Mouse (Mus musculus) embryonic facial prominence, embryonic 14.5 days (tissue): ENCODE results near the gene Madd. TPM values are rescaled to one million over a fixed set of nuclear protein-coding genes. Genes with fewer than 3 reads are reported as not detected.

Experiments used
- ATAC-seq: fragments of 200-750 bp; cut with Nextera tagmentation; 2 replicates; pipeline ENCODE4 v1.8.0; 2017; ENCODE audit warnings: low read depth, moderate number of reproducible peaks, moderate TSS enrichment
- DNase-seq: peaks from one replicate; pipeline ENCODE4 v3.0.0-alpha.2; 2015; ENCODE audit warnings: low spot score
- H3K27ac ChIP-seq: fragments of 300-500 bp; sonication (generic); replicated peaks from 2 replicates; pipeline ENCODE4 v1.5.1; 2014; ENCODE audit warnings: low read depth, mild to moderate bottlenecking, low read length, moderate library complexity
- H3K27me3 ChIP-seq: fragments of 300-500 bp; sonication (generic); replicated peaks from 2 replicates; pipeline ENCODE4 v1.6.1; 2014; ENCODE audit warnings: low read length; ENCODE audit not compliant: control insufficient read depth, insufficient read depth
- H3K36me3 ChIP-seq: fragments of 300-500 bp; sonication (generic); 2 replicates; pipeline ENCODE4 v1.6.1; 2014; ENCODE audit warnings: low read length, mixed read lengths; ENCODE audit not compliant: control insufficient read depth, insufficient read depth
- H3K4me1 ChIP-seq: fragments of 300-500 bp; sonication (generic); 2 replicates; pipeline ENCODE4 v1.6.1; 2014; ENCODE audit warnings: antibody characterized with exemption, low read length; ENCODE audit not compliant: control insufficient read depth, insufficient read depth
- H3K4me2 ChIP-seq: fragments of 300-500 bp; sonication (generic); 2 replicates; pipeline ENCODE4 v1.6.1; 2014; ENCODE audit warnings: low read depth, mild to moderate bottlenecking, low read length, moderate library complexity, mixed read lengths
- H3K4me3 ChIP-seq: fragments of 300-500 bp; sonication (generic); 2 replicates; pipeline ENCODE4 v1.5.1; 2014; ENCODE audit warnings: low read depth, mild to moderate bottlenecking, low read length
- H3K9ac ChIP-seq: fragments of 300-500 bp; sonication (generic); 2 replicates; pipeline ENCODE4 v1.6.1; 2014; ENCODE audit warnings: low read depth, mild to moderate bottlenecking, low read length, moderate library complexity, mixed read lengths
- H3K9me3 ChIP-seq: fragments of 300-500 bp; sonication (generic); 2 replicates; pipeline ENCODE4 v1.6.1; 2016; ENCODE audit warnings: low read length; ENCODE audit not compliant: control insufficient read depth
- WGBS: fragments of 180-500 bp; shearing (Covaris S2); extraction: QIAGEN DNeasy Blood & Tissue Kit; methylation state at CpG from one replicate; pipeline ENCODE4 v1.1.7; 2014; 5-methylcytosine and 5-hydroxymethylcytosine counted together
- polyA plus RNA-seq: library from polyadenylated mRNA; unstranded; fragments of >200 nt; fragmentation: Nextera tagmentation; extraction: Ambion mirVana; gene quantifications from 2 replicates; pipeline ENCODE4 v1.2.1, GENCODE M21; 2014

Gene Madd
- polyA plus RNA-seq, 1 experiment from 2014 or later, result 7.9 TPM

GRCm38 (mm10) chr2:91110429-91110828 is 73.2 kb downstream of the Madd start:
- H3K4me2 ChIP-seq, result no peak overlapping the region
- no peak for ATAC-seq
- H3K4me1 ChIP-seq, result peaks cover 2% of the 10 kb centered on the region; the same call in 1 of the 2 replicates
- H3K27me3 ChIP-seq, result no peaks in the 10 kb centered on the region
- H3K9me3 ChIP-seq, result no peaks in the 10 kb centered on the region
- WGBS, result 73% methylated on average over 6 of the region's 6 CpGs
- no peak overlapping the region for H3K27ac ChIP-seq
- no peak for DNase-seq
- no peak overlapping the region for H3K9ac ChIP-seq
- no peak overlapping the region for H3K4me3 ChIP-seq
- no peaks in the 10 kb centered on the region for H3K36me3 ChIP-seq

- DNase-seq (no peak), ATAC-seq (no peak)
- 89% methylated on average over 5 of the region's 5 CpGs for WGBS
- Histone ChIP-seq H3K4me2 (no peak overlapping the region), H3K27me3 (no peaks in the 10 kb centered on the region), H3K4me1 (no peaks in the 10 kb centered on the region), H3K4me3 (no peak overlapping the region), H3K9ac (no peak overlapping the region), H3K9me3 (no peaks in the 10 kb centered on the region), H3K36me3 (no peaks in the 10 kb centered on the region), H3K27ac (no peak overlapping the region)
These were observed 73.7 kb downstream of the Madd start for GRCm38 (mm10) chr2:91109807-91110385.

GRCm38 (mm10) chr2:91109241-91109640 is 74.4 kb downstream of the Madd start:
- ATAC-seq (no peak), DNase-seq (no peak)
- Histone ChIP-seq H3K9me3 (no peaks in the 10 kb centered on the region), H3K9ac (no peak overlapping the region), H3K4me1 (no peaks in the 10 kb centered on the region), H3K27me3 (no peaks in the 10 kb centered on the region), H3K4me3 (no peak overlapping the region), H3K36me3 (no peaks in the 10 kb centered on the region), H3K4me2 (no peak overlapping the region), H3K27ac (no peak overlapping the region)
- WGBS, result 83% methylated on average over 5 of the region's 5 CpGs

GRCm38 (mm10) chr2:91108156-91108555 is 75.5 kb downstream of the Madd start:
- H3K27me3 ChIP-seq, result no peaks in the 10 kb centered on the region
- DNase-seq (no peak), ATAC-seq (no peak)
- no peak overlapping the region for H3K4me3 ChIP-seq
- H3K27ac ChIP-seq, result no peak overlapping the region
- H3K36me3 ChIP-seq, result no peaks in the 10 kb centered on the region
- no peaks in the 10 kb centered on the region for H3K4me1 ChIP-seq
- WGBS, result 88% methylated on average over 3 of the region's 3 CpGs
- no peaks in the 10 kb centered on the region for H3K9me3 ChIP-seq
- H3K4me2 ChIP-seq, result no peak overlapping the region
- H3K9ac ChIP-seq, result no peak overlapping the region

- peak; percentile 95 for ATAC-seq
- 9% methylated on average over 7 of the region's 7 CpGs for WGBS
These were observed 82.4 kb downstream of the Madd start for GRCm38 (mm10) chr2:91101124-91101740.

DNA sequence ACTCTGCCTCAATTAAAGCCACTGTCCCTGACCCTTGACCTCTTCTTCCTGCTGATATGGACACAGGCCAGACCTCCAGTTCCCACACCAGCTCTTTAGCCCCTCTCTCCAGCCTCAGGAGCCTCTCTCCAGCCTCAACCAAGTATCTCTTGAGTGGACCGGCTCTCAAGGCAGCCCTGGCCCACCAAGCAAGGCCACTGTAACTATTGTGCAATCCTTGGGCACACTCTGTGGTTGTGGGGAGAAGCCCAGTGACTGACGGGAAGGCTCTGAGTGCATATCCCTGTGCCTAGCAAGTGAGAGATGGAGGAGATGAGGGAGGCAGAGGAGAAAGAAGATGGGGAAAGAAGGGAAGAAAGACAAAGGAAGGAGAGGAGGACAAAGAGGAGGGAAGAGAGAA is 85.5 kb downstream of the Madd start:
- H3K36me3 ChIP-seq, result no peaks in the 10 kb centered on the region
- H3K27me3 ChIP-seq, result no peaks in the 10 kb centered on the region
- DNase-seq (no peak), ATAC-seq (no peak)
- H3K27ac ChIP-seq, result no peak overlapping the region
- no peak overlapping the region for H3K4me2 ChIP-seq
- 0 out of 2 replicates have a peak overlapping the region, but pooled peaks have one; percentile 25 for H3K9ac ChIP-seq
- 76% methylated on average over 2 of the region's 2 CpGs for WGBS
- H3K9me3 ChIP-seq, result no peaks in the 10 kb centered on the region
- no peaks in the 10 kb centered on the region for H3K4me1 ChIP-seq
- H3K4me3 ChIP-seq, result no peak overlapping the region

More at GRCm38 (mm10) chr2:91101124-91101740, 82.4 kb downstream of the Madd start:
- no peak overlapping the region for H3K4me3 ChIP-seq
- no peaks in the 10 kb centered on the region for H3K4me1 ChIP-seq
- no peak overlapping the region for H3K4me2 ChIP-seq
- H3K9me3 ChIP-seq, result no peaks in the 10 kb centered on the region
- peak; percentile 93 for DNase-seq
- no peak overlapping the region for H3K27ac ChIP-seq
- H3K9ac ChIP-seq, result peak overlapping the region; percentile 51; the same call in 1 of the 2 replicates
- H3K36me3 ChIP-seq, result no peaks in the 10 kb centered on the region
- H3K27me3 ChIP-seq, result no peaks in the 10 kb centered on the region

- H3K4me1 ChIP-seq, result no peaks in the 10 kb centered on the region
- WGBS, result 91% methylated on average over 10 of the region's 10 CpGs
- ATAC-seq, result no peak
- H3K27me3 ChIP-seq, result no peaks in the 10 kb centered on the region
- H3K27ac ChIP-seq, result no peak overlapping the region
- no peaks in the 10 kb centered on the region for H3K36me3 ChIP-seq
- 0 out of 2 replicates have a peak overlapping the region, but pooled peaks have one; percentile 48 for H3K9ac ChIP-seq
- H3K4me3 ChIP-seq, result 0 out of 2 replicates have a peak overlapping the region, but pooled peaks have one; percentile 14
- H3K4me2 ChIP-seq, result no peak overlapping the region
- DNase-seq, result no peak
- no peaks in the 10 kb centered on the region for H3K9me3 ChIP-seq
These were observed 86.6 kb downstream of the Madd start for GRCm38 (mm10) chr2:91097015-91097414.

DNA sequence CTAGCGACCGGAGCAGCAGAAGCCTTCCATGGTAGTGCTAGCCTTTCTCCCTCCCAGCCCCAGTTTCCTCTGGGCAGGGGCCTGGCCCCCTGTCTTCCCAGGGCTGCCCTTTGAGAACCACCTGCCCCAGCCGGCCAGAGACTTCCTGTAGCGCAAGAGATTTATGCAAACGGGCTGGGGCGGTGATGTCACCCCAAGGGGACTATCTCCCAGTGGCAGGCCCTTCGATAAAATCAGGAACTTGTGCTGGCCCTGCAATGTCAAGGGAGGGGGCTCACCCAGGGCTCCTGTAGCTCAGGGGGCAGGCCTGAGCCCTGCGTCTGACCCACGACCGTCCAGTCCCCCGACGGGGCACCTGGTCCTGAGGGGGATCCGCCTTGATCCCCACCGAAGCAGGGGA is 87.1 kb downstream of the Madd start:
- Histone ChIP-seq H3K9ac (no peak overlapping the region), H3K27ac (no peak overlapping the region), H3K9me3 (no peaks in the 10 kb centered on the region), H3K4me3 (no peak overlapping the region), H3K4me1 (no peaks in the 10 kb centered on the region), H3K27me3 (no peaks in the 10 kb centered on the region), H3K4me2 (no peak overlapping the region), H3K36me3 (no peaks in the 10 kb centered on the region)
- no peak for ATAC-seq
- no peak for DNase-seq
- WGBS, result 65% methylated on average over 13 of the region's 14 CpGs

GRCm38 (mm10) chr2:91090827-91091226 is 92.8 kb downstream of the Madd start:
- no peaks in the 10 kb centered on the region for H3K27me3 ChIP-seq
- DNase-seq (no peak), ATAC-seq (no peak)
- 66% methylated on average over 6 of the region's 6 CpGs for WGBS
- no peak overlapping the region for H3K4me3 ChIP-seq
- no peaks in the 10 kb centered on the region for H3K4me1 ChIP-seq
- no peak overlapping the region for H3K9ac ChIP-seq
- no peak overlapping the region for H3K4me2 ChIP-seq
- H3K9me3 ChIP-seq, result no peaks in the 10 kb centered on the region
- no peak overlapping the region for H3K27ac ChIP-seq
- no peaks in the 10 kb centered on the region for H3K36me3 ChIP-seq
